Mouse (Mus musculus) liver, embryonic 12.5 days (tissue): ENCODE measurements at regions not wholly inside any gene's neighbourhood (a gene's known extent, or its start where the extent isn't known, plus 50 kb on each side); places are given as distances from the start of the nearest gene placed in this dataset.
"Not testable (repeated sequence)": the region's sequence is repeated elsewhere in the genome, so short reads cannot be mapped to it uniquely, and the experiment has no call there.

ENCODE experiments used
- ATAC-seq: fragments of 200-750 bp; cut with Nextera tagmentation; 2 replicates; pipeline ENCODE4 v1.8.0; 2017; ENCODE audit warnings: moderate number of reproducible peaks, mild to moderate bottlenecking, moderate library complexity
- H3K27ac ChIP-seq: fragments of 300-500 bp; sonication (generic); 2 replicates; pipeline ENCODE4 v1.5.1; 2016; ENCODE audit warnings: mild to moderate bottlenecking
- H3K27me3 ChIP-seq: fragments of 300-500 bp; sonication (generic); replicated peaks from 2 replicates; pipeline ENCODE4 v1.6.1; 2016; ENCODE audit warnings: mild to moderate bottlenecking, moderate library complexity
- H3K36me3 ChIP-seq: fragments of 300-500 bp; sonication (generic); 2 replicates; pipeline ENCODE4 v1.6.1; 2016; ENCODE audit warnings: mild to moderate bottlenecking, moderate library complexity
- H3K4me1 ChIP-seq: fragments of 300-500 bp; sonication (generic); 2 replicates; pipeline ENCODE4 v1.6.1; 2016
- H3K4me2 ChIP-seq: fragments of 300-500 bp; sonication (generic); 2 replicates; pipeline ENCODE4 v1.6.1; 2016; ENCODE audit warnings: mild to moderate bottlenecking, moderate library complexity
- H3K4me3 ChIP-seq: fragments of 300-500 bp; sonication (generic); 2 replicates; pipeline ENCODE4 v1.5.1; 2016; ENCODE audit warnings: mild to moderate bottlenecking, moderate library complexity
- H3K9ac ChIP-seq: fragments of 300-500 bp; sonication (generic); 2 replicates; pipeline ENCODE4 v1.6.1; 2016; ENCODE audit warnings: mild to moderate bottlenecking, moderate library complexity
- H3K9me3 ChIP-seq: fragments of 300-500 bp; sonication (generic); replicated peaks from 2 replicates; pipeline ENCODE4 v1.6.1; 2016; ENCODE audit warnings: mild to moderate bottlenecking, moderate library complexity
- WGBS: fragments of 180-500 bp; shearing (Covaris S2); methylation state at CpG from one replicate; pipeline ENCODE4 v1.1.7; 2016; ENCODE audit not compliant: insufficient replicate concordance; 5-methylcytosine and 5-hydroxymethylcytosine counted together

- H3K4me2 ChIP-seq: no peak overlapping the region
- H3K36me3 ChIP-seq: no peaks in the 10 kb centered on the region
- H3K9me3 ChIP-seq: no peaks in the 10 kb centered on the region
- ATAC-seq: no peak
- WGBS: 66% methylated on average over 11 of the region's 11 CpGs
- H3K4me3 ChIP-seq: no peak overlapping the region
- no peak overlapping the region for H3K27ac ChIP-seq
- H3K4me1 ChIP-seq: no peaks in the 10 kb centered on the region
- H3K27me3 ChIP-seq: no peaks in the 10 kb centered on the region
- H3K9ac ChIP-seq: no peak overlapping the region
These were observed 162.3 kb upstream of the 2610301B20Rik start for GRCm38 (mm10) chr4:10711939-10712533.

- H3K27ac ChIP-seq: no peak overlapping the region
- WGBS: 75% methylated on average over 4 of the region's 4 CpGs
- no peak for ATAC-seq
- no peak overlapping the region for H3K4me2 ChIP-seq
- H3K36me3 ChIP-seq: no peaks in the 10 kb centered on the region
- no peak overlapping the region for H3K4me3 ChIP-seq
- no peaks in the 10 kb centered on the region for H3K4me1 ChIP-seq
- H3K9me3 ChIP-seq: no peaks in the 10 kb centered on the region
- no peaks in the 10 kb centered on the region for H3K27me3 ChIP-seq
- H3K9ac ChIP-seq: no peak overlapping the region
These were observed 151.0 kb upstream of the 2610301B20Rik start for GRCm38 (mm10) chr4:10723341-10723740.

- 57% methylated on average over 3 of the region's 3 CpGs for WGBS
- ATAC-seq: no peak
- Histone ChIP-seq H3K4me2 (no peak overlapping the region), H3K27ac (no peak overlapping the region), H3K9ac (no peak overlapping the region), H3K36me3 (no peaks in the 10 kb centered on the region), H3K4me3 (no peak overlapping the region), H3K9me3 (no peaks in the 10 kb centered on the region), H3K4me1 (no peaks in the 10 kb centered on the region), H3K27me3 (no peaks in the 10 kb centered on the region)
These were observed 146.4 kb upstream of the 2610301B20Rik start for GRCm38 (mm10) chr4:10727894-10728293.

GRCm38 (mm10) chr4:10745207-10745606 lies 129.1 kb upstream of the 2610301B20Rik start:
- H3K27me3 ChIP-seq: no peaks in the 10 kb centered on the region
- H3K9ac ChIP-seq: no peak overlapping the region
- no peak for ATAC-seq
- H3K4me1 ChIP-seq: no peaks in the 10 kb centered on the region
- H3K27ac ChIP-seq: no peak overlapping the region
- no peak overlapping the region for H3K4me2 ChIP-seq
- H3K36me3 ChIP-seq: no peaks in the 10 kb centered on the region
- H3K9me3 ChIP-seq: no peaks in the 10 kb centered on the region
- 73% methylated on average over 3 of the region's 3 CpGs for WGBS
- no peak overlapping the region for H3K4me3 ChIP-seq

GRCm38 (mm10) chr4:10748816-10749215 lies 125.5 kb upstream of the 2610301B20Rik start:
- no peak for ATAC-seq
- Histone ChIP-seq H3K27me3 (no peaks in the 10 kb centered on the region), H3K4me2 (no peak overlapping the region), H3K36me3 (no peaks in the 10 kb centered on the region), H3K9ac (no peak overlapping the region), H3K4me1 (no peaks in the 10 kb centered on the region), H3K4me3 (no peak overlapping the region), H3K9me3 (no peaks in the 10 kb centered on the region), H3K27ac (no peak overlapping the region)
- 76% methylated on average over 8 of the region's 8 CpGs for WGBS

- H3K4me3 ChIP-seq, H3K27me3 ChIP-seq, H3K27ac ChIP-seq, H3K4me1 ChIP-seq, H3K4me2 ChIP-seq, ATAC-seq, H3K9me3 ChIP-seq, H3K9ac ChIP-seq, H3K36me3 ChIP-seq: not testable (repeated sequence)
- 61% methylated on average over 6 of the region's 6 CpGs for WGBS
These were observed 123.8 kb upstream of the 2610301B20Rik start for GRCm38 (mm10) chr4:10750377-10751062.

GRCm38 (mm10) chr4:10753176-10753575 lies 121.1 kb upstream of the 2610301B20Rik start:
- Histone ChIP-seq H3K36me3 (no peaks in the 10 kb centered on the region), H3K4me2 (no peak overlapping the region), H3K4me3 (no peak overlapping the region), H3K9ac (no peak overlapping the region), H3K4me1 (no peaks in the 10 kb centered on the region), H3K27ac (no peak overlapping the region), H3K27me3 (no peaks in the 10 kb centered on the region), H3K9me3 (no peaks in the 10 kb centered on the region)
- 54% methylated on average over 5 of the region's 5 CpGs for WGBS
- ATAC-seq: no peak

GRCm38 (mm10) chr4:10759491-10759890 lies 114.8 kb upstream of the 2610301B20Rik start:
- no peak overlapping the region for H3K27ac ChIP-seq
- H3K27me3 ChIP-seq: no peaks in the 10 kb centered on the region
- no peak for ATAC-seq
- no peaks in the 10 kb centered on the region for H3K36me3 ChIP-seq
- H3K4me2 ChIP-seq: no peak overlapping the region
- WGBS: 81% methylated on average over 4 of the region's 4 CpGs
- no peaks in the 10 kb centered on the region for H3K4me1 ChIP-seq
- H3K9ac ChIP-seq: no peak overlapping the region
- H3K4me3 ChIP-seq: no peak overlapping the region
- no peaks in the 10 kb centered on the region for H3K9me3 ChIP-seq

- H3K27ac ChIP-seq: no peak overlapping the region
- 68% methylated on average over 6 of the region's 6 CpGs for WGBS
- no peaks in the 10 kb centered on the region for H3K4me1 ChIP-seq
- no peaks in the 10 kb centered on the region for H3K36me3 ChIP-seq
- ATAC-seq: no peak
- H3K4me2 ChIP-seq: no peak overlapping the region
- H3K9me3 ChIP-seq: no peaks in the 10 kb centered on the region
- H3K9ac ChIP-seq: no peak overlapping the region
- H3K27me3 ChIP-seq: no peaks in the 10 kb centered on the region
- H3K4me3 ChIP-seq: no peak overlapping the region
These were observed 106.6 kb upstream of the 2610301B20Rik start for GRCm38 (mm10) chr4:10767676-10768075.

- WGBS: 45% methylated on average over 13 of the region's 13 CpGs
- H3K9me3 ChIP-seq: no peaks in the 10 kb centered on the region
These were observed 104.2 kb upstream of the 2610301B20Rik start for GRCm38 (mm10) chr4:10770026-10770643.

GRCm38 (mm10) chr4:10774557-10775215 lies 99.6 kb upstream of the 2610301B20Rik start:
- Histone ChIP-seq H3K9me3 (no peaks in the 10 kb centered on the region), H3K4me2 (no peak overlapping the region), H3K4me3 (no peak overlapping the region), H3K36me3 (no peaks in the 10 kb centered on the region), H3K9ac (no peak overlapping the region), H3K27me3 (no peaks in the 10 kb centered on the region), H3K4me1 (no peaks in the 10 kb centered on the region), H3K27ac (no peak overlapping the region)
- no peak for ATAC-seq
- 31% methylated on average over 3 of the region's 3 CpGs for WGBS

More at GRCm38 (mm10) chr4:10770026-10770643, 104.2 kb upstream of the 2610301B20Rik start:
- H3K4me1 ChIP-seq: no peaks in the 10 kb centered on the region
- no peak overlapping the region for H3K4me3 ChIP-seq
- no peaks in the 10 kb centered on the region for H3K27me3 ChIP-seq
- no peak overlapping the region for H3K9ac ChIP-seq
- no peak for ATAC-seq
- no peak overlapping the region for H3K27ac ChIP-seq
- H3K4me2 ChIP-seq: no peak overlapping the region
- H3K36me3 ChIP-seq: no peaks in the 10 kb centered on the region

- H3K27me3 ChIP-seq: no peaks in the 10 kb centered on the region
- no peaks in the 10 kb centered on the region for H3K9me3 ChIP-seq
- no peaks in the 10 kb centered on the region for H3K4me1 ChIP-seq
- ATAC-seq: no peak
- no peak overlapping the region for H3K4me2 ChIP-seq
- H3K27ac ChIP-seq: no peak overlapping the region
- WGBS: 76% methylated on average over 2 of the region's 2 CpGs
- H3K4me3 ChIP-seq: no peak overlapping the region
- H3K36me3 ChIP-seq: no peaks in the 10 kb centered on the region
- H3K9ac ChIP-seq: no peak overlapping the region
These were observed 87.6 kb upstream of the 2610301B20Rik start for GRCm38 (mm10) chr4:10786701-10787100.
